Mouse (Mus musculus) stomach, embryonic 14.5 days (tissue): ENCODE results near the gene Fgd3. TPM values are rescaled to one million over a fixed set of nuclear protein-coding genes. Genes with fewer than 3 reads are reported as not detected.

Experiments
- ATAC-seq: fragments of 200-750 bp; cut with Nextera tagmentation; 2 replicates; pipeline ENCODE4 v1.8.0; 2017; ENCODE audit warnings: low read depth, moderate TSS enrichment; ENCODE audit not compliant: insufficient number of reproducible peaks, insufficient read depth, low FRiP score
- H3K27ac ChIP-seq: fragments of 300-500 bp; sonication (generic); 2 replicates; pipeline ENCODE4 v1.5.1; 2014; ENCODE audit warnings: mild to moderate bottlenecking, low read length, moderate library complexity, mixed read lengths
- H3K27me3 ChIP-seq: fragments of 300-500 bp; sonication (generic); 2 replicates; pipeline ENCODE4 v1.6.1; 2014; ENCODE audit warnings: low read length, control low read depth, mixed read lengths; ENCODE audit not compliant: control insufficient read depth, insufficient read depth
- H3K36me3 ChIP-seq: fragments of 300-500 bp; sonication (generic); 2 replicates; pipeline ENCODE4 v1.6.1; 2014; ENCODE audit warnings: mild to moderate bottlenecking, control low read depth, low read length, moderate library complexity, mixed read lengths; ENCODE audit not compliant: control insufficient read depth, insufficient read depth
- H3K4me1 ChIP-seq: fragments of 300-500 bp; sonication (generic); 2 replicates; pipeline ENCODE4 v1.6.1; 2014; ENCODE audit warnings: low read length, control low read depth, mixed read lengths; ENCODE audit not compliant: control insufficient read depth, insufficient read depth
- H3K4me2 ChIP-seq: fragments of 300-500 bp; sonication (generic); replicated peaks from 2 replicates; pipeline ENCODE4 v1.6.1; 2014; ENCODE audit warnings: low read depth, low read length, control low read depth
- H3K4me3 ChIP-seq: fragments of 300-500 bp; sonication (generic); 2 replicates; pipeline ENCODE4 v1.5.1; 2014; ENCODE audit warnings: low read depth, low read length, control low read depth
- H3K9ac ChIP-seq: fragments of 300-500 bp; sonication (generic); replicated peaks from 2 replicates; pipeline ENCODE4 v1.6.1; 2014; ENCODE audit warnings: low read depth, mild to moderate bottlenecking, control low read depth, low read length, moderate library complexity, mixed read lengths
- H3K9me3 ChIP-seq: fragments of 300-500 bp; sonication (generic); 2 replicates; pipeline ENCODE4 v1.6.1; 2016; ENCODE audit warnings: low read depth, low read length, control low read depth; ENCODE audit not compliant: control insufficient read depth
- WGBS: fragments of 180-500 bp; shearing (Covaris S2); extraction: QIAGEN DNeasy Blood & Tissue Kit; methylation state at CpG from one replicate; pipeline ENCODE4 v1.1.7; 2014; 5-methylcytosine and 5-hydroxymethylcytosine counted together
- polyA plus RNA-seq: library from polyadenylated mRNA; unstranded; fragments of >200 nt; fragmentation: Nextera tagmentation; extraction: Ambion mirVana; gene quantifications from 2 replicates; pipeline ENCODE4 v1.2.1, GENCODE M21; 2014

Fgd3 gene
- polyA plus RNA-seq, 1 experiment from 2014 or later = 0.51 TPM

DNA sequence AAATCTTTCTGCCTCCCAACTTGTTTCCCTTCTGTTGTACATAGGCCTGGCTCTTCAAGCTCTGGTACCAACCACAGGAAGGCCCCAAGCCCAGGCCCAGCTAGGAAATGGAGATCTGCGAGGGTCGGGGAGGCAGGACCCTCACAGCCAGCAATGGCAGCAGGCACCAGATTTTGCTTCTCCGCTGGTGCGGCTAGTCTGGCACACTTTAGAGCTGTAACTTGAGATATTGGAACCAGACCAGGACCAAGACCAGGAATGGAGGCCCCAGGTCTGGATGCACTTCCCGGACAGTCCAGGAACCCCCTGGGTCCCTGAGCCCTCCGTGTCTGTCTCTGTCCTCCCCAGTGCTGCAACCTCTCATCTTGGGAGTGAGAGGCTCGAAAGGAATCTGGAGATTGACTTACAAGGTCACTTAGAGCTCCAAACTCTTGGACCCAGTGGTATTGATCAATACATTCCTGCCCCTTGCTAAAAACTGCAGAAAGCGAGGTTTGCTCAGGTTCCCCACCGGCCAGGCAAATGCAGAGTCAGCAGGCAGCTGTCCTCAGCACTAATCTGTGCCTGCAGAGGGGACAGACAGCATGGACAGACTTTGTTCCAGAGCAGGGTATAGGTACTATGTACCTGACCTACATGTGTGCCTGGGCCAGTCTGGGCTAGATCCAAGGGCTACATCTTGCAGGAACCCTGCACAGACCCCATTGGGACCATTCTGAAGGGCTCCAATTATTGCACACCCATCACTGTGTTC is 103.1 kb downstream of the Fgd3 start:
- peaks cover 18% of the 10 kb centered on the region; the same call in 1 of the 2 replicates for H3K4me1 ChIP-seq
- peak overlapping the region; percentile 74; the same call in 1 of the 2 replicates for H3K4me2 ChIP-seq
- 52% methylated on average over 9 of the region's 9 CpGs for WGBS
- no peaks in the 10 kb centered on the region for H3K36me3 ChIP-seq
- H3K9me3 ChIP-seq = no peaks in the 10 kb centered on the region; the same call in 1 of the 2 replicates
- no peak overlapping the region for H3K9ac ChIP-seq
- no peaks in the 10 kb centered on the region for H3K27me3 ChIP-seq
- no peak overlapping the region for H3K27ac ChIP-seq
- no peak overlapping the region for H3K4me3 ChIP-seq
- ATAC-seq = no peak

DNA sequence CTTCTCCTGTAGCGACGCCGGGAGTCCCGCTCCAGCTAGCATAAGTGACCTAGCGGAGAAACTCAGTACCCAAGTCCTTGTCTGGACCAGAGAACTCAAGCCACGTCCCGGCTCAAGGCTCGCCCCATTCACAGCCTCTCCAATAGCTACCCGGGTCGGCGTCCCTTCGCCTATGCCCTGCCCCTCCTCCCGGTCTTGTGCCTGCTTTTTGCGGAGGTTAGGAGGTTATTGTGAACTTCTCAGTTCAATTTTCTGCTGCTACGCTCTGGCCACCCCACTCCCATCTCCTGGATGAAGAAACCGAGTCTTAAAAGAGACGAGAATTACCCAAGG is 103.9 kb downstream of the Fgd3 start:
- peaks cover 20% of the 10 kb centered on the region; the same call in 1 of the 2 replicates for H3K4me1 ChIP-seq
- no peaks in the 10 kb centered on the region; the same call in 1 of the 2 replicates for H3K9me3 ChIP-seq
- H3K9ac ChIP-seq = peak overlapping the region; percentile 30; the same call in 1 of the 2 replicates
- WGBS = 5% methylated on average over 17 of the region's 17 CpGs
- H3K27ac ChIP-seq = peak overlapping the region; percentile 75
- peak overlapping the region; percentile 74 for H3K4me2 ChIP-seq
- peak overlapping the region; percentile 85 for H3K4me3 ChIP-seq
- no peaks in the 10 kb centered on the region for H3K27me3 ChIP-seq
- ATAC-seq = peak; percentile 62
- no peaks in the 10 kb centered on the region for H3K36me3 ChIP-seq

GRCm38 (mm10) chr13:49215504-49216219 is 104.4 kb downstream of the Fgd3 start, which contains the start of gene Card19:
TSS of gene Card19 (minus strand) at chr13:49216037.
- H3K27ac ChIP-seq = peak within 1 kb of the TSS; percentile 75
- peak; percentile 92 for ATAC-seq
- WGBS = under 1% methylated on average over 78 of the region's 78 CpGs

DNA sequence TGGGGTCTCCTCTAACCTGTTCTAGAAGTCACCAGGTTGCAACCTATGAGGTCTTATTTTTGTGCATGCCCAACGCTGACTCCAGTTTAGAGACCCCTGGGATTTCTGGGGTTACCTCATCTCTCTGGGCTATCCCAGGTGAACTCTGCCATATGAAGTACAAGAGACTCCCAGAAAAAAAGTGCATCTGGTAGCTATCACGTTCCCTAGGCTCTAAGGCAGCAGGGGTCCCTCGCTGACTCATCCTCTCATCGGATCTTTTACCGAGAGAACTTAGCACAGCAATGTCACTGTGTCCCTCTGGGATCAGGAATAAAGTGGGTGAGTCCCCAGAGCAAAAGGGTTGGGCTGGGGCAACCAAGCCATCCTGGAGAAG is 105.0 kb downstream of the Fgd3 start:
- Histone ChIP-seq H3K4me2 (peak overlapping the region; percentile 74), H3K4me3 (peak overlapping the region; percentile 85), H3K9me3 (no peaks in the 10 kb centered on the region), H3K36me3 (no peaks in the 10 kb centered on the region), H3K27ac (peak overlapping the region; percentile 63; the same call in 1 of the 2 replicates), H3K27me3 (no peaks in the 10 kb centered on the region), H3K9ac (peak overlapping the region; percentile 60), H3K4me1 (peaks cover 20% of the 10 kb centered on the region; the same call in 1 of the 2 replicates)
- ATAC-seq = no peak
- WGBS = 13% methylated on average over 5 of the region's 5 CpGs

More at GRCm38 (mm10) chr13:49215504-49216219, 104.4 kb downstream of the Fgd3 start, which contains the start of gene Card19:
- Histone ChIP-seq H3K27me3 (no peaks in the 10 kb centered on the region), H3K4me1 (peaks cover 20% of the 10 kb centered on the region; the same call in 1 of the 2 replicates), H3K9ac (peak within 1 kb of the TSS; percentile 60), H3K4me3 (peak within 1 kb of the TSS; percentile 85), H3K4me2 (peak within 1 kb of the TSS; percentile 74), H3K36me3 (no peaks in the 10 kb centered on the region), H3K9me3 (no peaks in the 10 kb centered on the region)

- Histone ChIP-seq H3K9me3 (no peaks in the 10 kb centered on the region), H3K4me2 (0 out of 2 replicates have a peak overlapping the region, but pooled peaks have one; percentile 74), H3K4me1 (peaks cover 20% of the 10 kb centered on the region; the same call in 1 of the 2 replicates), H3K9ac (no peak overlapping the region), H3K36me3 (no peaks in the 10 kb centered on the region), H3K4me3 (no peak overlapping the region), H3K27me3 (no peaks in the 10 kb centered on the region), H3K27ac (no peak overlapping the region)
- no peak for ATAC-seq
- 79% methylated on average over 3 of the region's 3 CpGs for WGBS
These were observed 105.7 kb downstream of the Fgd3 start for GRCm38 (mm10) chr13:49214454-49214853.

DNA sequence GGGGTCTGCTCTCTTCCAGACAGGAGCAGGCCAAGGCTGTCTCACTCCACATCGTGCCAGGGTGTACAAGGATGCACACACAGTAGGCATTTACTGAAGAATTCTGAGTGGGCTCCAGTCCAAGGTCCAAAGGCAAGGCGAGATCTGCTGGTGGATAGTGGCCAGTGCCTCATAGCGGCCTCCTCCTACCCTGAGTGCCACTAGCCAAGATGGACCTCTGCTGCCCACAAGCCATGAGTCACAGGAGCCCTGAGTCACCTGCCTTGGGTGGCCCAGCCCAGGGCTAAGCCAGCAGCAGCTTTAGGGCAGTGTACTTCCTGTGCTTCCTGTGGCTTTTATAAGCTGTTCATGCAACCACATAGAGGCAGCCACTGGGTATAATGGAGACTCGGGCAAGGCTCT is 106.6 kb downstream of the Fgd3 start:
- WGBS = 63% methylated on average over 4 of the region's 4 CpGs
- Histone ChIP-seq H3K27me3 (no peaks in the 10 kb centered on the region), H3K9me3 (no peaks in the 10 kb centered on the region), H3K4me2 (no peak overlapping the region), H3K4me1 (peaks cover 20% of the 10 kb centered on the region; the same call in 1 of the 2 replicates), H3K4me3 (no peak overlapping the region), H3K9ac (no peak overlapping the region), H3K27ac (no peak overlapping the region), H3K36me3 (no peaks in the 10 kb centered on the region)
- ATAC-seq = no peak

GRCm38 (mm10) chr13:49212711-49213500 is 107.2 kb downstream of the Fgd3 start:
- Histone ChIP-seq H3K4me2 (no peak overlapping the region), H3K4me1 (peaks cover 20% of the 10 kb centered on the region; the same call in 1 of the 2 replicates), H3K27me3 (no peaks in the 10 kb centered on the region), H3K9me3 (no peaks in the 10 kb centered on the region), H3K9ac (no peak overlapping the region), H3K27ac (no peak overlapping the region), H3K4me3 (no peak overlapping the region), H3K36me3 (no peaks in the 10 kb centered on the region)
- no peak for ATAC-seq
- 88% methylated on average over 4 of the region's 4 CpGs for WGBS
